Mouse (Mus musculus) ES-Bruce4 (cell line): ENCODE results near the gene Bsg.

Experiments
- CTCF ChIP-seq: IDR thresholded peaks from one replicate; pipeline ENCODE4 v1.8.1; 2011; ENCODE audit warnings: low read depth, low read length
- EP300 ChIP-seq: IDR thresholded peaks from 2 replicates; pipeline ENCODE4 v1.6.1; 2011; ENCODE audit warnings: low read depth, low read length; ENCODE audit not compliant: insufficient read depth
- POLR2A ChIP-seq: IDR thresholded peaks from one replicate; pipeline ENCODE4 v1.8.1; 2011; ENCODE audit warnings: low read length; ENCODE audit not compliant: insufficient read depth

DNA sequence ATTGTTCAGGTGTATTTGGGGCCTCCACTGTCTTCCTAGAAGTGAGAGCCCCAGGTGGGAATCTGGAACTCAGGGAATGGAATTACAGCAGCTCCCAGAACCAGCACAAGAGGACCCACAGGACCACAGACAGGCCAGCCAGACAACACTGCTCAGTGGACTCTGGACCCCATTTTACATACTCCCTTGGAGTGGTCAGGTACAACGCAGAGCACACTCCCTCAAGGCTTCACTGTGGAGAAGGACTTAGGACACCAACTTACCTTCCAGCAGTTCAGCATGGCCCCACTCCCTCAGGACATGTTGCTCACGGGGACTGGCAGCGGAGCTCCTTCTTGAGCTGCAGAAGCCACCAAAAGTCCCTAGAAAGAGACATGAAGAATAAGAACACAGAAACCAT lies 41.1 kb downstream of the Bsg start:
- TF ChIP-seq POLR2A, result no peak
- no peak for TF ChIP-seq CTCF
- TF ChIP-seq EP300, result no peak
